Mouse (Mus musculus): ENCODE measurements around the gene Chd2.

Chd2 gene

GRCm38 (mm10) chr7:73561492-73562055 lies 19.9 kb upstream of the Chd2 start:
- DNase-seq, result no peak

DNA sequence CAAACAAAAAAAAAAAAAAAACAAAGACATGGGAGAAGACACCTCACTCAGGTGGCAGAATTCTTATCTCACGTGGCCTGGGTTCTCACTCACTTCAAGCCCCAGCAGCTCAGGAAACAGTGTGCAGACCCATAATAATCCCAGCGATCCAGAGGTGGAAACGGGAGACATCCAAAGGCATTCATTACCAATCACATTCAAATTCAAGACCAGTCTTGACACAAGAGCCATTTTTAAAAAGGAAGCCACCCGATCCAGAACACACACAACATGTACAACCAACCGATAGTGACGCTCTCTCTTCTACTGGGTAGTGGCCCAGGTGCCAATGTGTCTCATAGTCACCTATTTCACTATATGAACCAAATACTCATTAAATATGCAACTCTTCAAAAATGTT lies 19.2 kb upstream of the Chd2 start:
- DNase-seq, result no peak

- no peak for DNase-seq
Measured at GRCm38 (mm10) chr7:73559853-73560190, 18.2 kb upstream of the Chd2 start.

- no peak for DNase-seq
Measured at GRCm38 (mm10) chr7:73559170-73559852, 17.7 kb upstream of the Chd2 start.

GRCm38 (mm10) chr7:73558293-73559169 lies 16.9 kb upstream of the Chd2 start:
- DNase-seq, result peak; percentile 97

DNA sequence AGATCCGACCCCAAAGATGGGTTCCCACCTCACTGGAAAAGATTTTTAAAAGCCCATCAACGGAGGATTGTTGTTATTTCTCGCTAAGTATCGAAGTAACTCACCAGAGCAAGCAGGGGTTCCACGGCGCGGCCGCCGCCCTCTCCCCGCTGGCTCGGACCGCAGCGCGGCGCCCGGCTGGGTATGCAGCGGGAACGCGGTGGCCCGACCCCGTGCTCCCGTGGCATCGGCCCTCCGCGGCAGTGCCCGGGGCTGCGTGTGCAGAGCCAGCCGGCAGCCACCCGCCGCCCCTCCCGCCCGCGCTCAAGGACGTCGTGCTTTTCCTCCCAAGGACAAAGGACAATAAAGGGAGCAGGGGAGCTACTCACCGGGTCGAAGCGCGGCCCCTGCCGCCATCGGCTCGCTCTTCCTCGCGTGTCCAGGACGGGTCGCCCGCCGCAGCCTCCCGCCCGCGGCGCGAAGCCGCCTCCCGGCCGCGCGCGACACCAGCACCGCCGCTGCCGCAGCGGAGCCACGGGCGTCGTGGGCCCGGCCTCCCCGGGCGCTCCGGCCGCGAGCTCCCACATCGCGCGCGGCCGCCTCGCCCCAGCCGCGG lies 16.1 kb upstream of the Chd2 start:
- peak; percentile 73 for DNase-seq

DNA sequence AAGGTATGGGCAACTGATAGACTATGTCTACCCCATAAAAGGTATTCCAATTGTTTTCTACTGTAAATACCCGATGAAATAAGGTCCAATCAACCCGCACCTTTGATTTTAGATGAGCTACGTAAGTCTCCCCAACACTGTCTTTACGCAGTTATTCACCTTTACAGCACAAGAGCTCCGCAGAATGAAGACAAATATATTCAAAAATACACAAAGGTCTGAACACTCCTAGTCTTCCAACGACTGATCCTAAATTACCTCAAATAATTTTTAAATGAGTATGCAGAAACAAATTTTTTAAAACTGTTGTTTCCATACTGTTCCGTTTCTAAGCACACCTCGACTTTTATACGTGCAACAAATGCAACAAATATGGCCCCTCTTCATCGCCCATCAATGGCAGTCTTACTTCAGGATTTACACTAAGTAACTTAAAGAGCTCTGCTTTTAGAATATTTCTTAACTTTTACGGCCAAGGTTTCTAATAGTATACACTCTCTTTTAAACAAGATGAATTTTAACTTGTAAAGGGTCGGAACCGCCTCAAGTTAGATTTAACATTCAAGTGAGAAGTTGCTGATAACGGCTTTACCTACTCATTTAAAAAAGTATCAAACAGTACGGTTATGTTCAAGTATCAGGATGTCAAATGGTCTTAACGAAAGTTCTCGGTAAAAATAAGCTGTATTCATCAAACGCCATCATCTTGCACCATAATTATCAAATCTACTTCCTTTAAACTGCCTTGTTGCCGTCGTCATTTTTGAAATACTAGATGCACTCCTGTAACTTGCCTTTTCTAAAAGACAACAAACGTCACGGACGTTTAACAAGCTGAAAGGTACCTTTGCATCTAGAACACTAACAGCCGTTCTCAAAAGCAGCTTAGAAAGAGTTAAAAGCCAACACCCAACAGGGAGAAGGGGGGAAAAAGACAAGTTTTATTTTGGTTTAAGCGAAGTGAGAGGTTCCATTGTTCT lies 15.3 kb upstream of the Chd2 start:
- no peak for DNase-seq

GRCm38 (mm10) chr7:73555918-73556580 lies 14.4 kb upstream of the Chd2 start:
- no peak for DNase-seq

DNA sequence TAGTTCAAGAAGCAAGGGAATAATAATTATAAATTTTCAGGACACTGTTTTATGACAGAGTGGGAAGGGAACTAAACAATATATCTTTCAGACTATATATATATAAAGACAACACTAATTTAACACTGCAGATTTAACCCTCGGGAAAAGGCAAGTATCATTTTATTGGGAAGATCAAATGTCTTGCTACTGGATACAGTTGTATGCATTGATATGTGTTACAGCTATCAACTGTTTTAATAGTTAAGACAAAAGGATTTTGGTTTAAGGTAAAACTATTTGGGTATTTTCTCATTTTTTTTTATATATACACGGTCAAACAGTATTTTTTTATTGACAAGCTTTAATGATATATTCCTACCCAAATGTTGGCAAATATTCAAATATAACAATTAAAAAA lies 13.2 kb upstream of the Chd2 start:
- DNase-seq, result no peak

GRCm38 (mm10) chr7:73553160-73553559 lies 11.5 kb upstream of the Chd2 start:
- no peak for DNase-seq

GRCm38 (mm10) chr7:73552054-73552750 lies 10.6 kb upstream of the Chd2 start:
- no peak for DNase-seq

- DNase-seq, result no peak
Measured at GRCm38 (mm10) chr7:73551370-73551769, 9.7 kb upstream of the Chd2 start.

- no peak for DNase-seq
Measured at GRCm38 (mm10) chr7:73548051-73548450, 6.4 kb upstream of the Chd2 start.

DNA sequence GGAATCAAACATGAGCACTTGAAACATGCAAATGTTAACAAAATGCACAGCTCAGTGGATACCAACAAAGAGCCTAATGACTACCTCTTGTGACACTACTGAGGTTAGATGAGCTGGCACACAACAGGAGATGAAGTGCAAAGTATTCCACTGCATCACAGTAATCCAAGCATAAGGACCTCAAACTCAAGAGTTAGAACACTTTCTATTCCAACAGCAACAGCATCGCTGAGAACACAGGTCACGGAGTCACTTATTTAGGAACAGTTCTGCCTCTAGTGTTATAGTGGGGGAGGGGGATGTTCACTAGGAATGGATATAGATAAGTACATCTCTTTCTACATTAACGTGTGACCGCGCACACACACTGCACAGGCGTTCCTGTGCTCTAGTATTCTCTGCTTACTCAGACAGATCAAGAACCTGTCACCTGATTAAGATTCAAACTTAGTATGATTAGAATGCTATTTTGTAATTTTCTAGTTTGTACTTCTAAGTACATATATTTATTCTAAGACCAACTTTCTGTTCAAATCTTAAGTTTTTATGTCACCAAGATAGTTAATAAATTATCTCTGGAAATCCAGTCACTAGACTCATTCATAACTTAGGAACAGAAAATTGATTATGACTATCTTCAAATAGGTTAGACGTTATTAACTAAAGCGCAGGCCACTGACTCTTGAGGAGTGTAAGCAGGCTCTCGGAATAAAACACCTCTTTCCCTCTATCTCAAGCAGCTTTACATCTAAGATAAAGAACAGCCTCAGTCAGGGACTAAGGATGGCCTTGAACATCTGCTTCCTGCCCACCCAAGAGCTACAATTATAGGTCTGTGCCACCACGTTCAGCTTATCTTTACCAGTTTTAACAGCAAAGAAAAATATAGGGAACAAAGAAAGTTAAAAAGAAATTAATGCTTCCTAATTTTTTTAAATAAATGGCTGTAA lies 5.2 kb upstream of the Chd2 start:
- no peak for DNase-seq

DNA sequence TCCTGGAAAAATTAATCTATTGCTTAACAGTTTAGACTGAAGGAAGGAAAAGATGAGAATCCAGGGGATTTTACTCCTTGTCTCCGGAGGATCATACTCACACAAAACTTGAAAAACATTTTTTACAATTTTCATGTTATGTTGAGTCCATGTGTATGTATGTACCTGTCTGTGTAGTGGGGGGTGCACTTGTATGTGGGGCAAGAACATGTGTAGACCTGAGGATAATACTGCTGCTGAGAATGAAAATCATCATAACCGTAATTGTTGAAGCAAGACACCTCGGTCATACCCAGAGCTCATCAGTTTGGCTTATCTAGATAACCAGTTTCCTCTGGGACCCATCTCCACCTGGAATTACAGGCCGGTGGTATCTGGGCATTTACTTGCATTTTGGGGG lies 3.4 kb upstream of the Chd2 start:
- DNase-seq, result no peak

GRCm38 (mm10) chr7:73542131-73542853 lies 662 bp upstream of the Chd2 start:
- no peak for DNase-seq

DNA sequence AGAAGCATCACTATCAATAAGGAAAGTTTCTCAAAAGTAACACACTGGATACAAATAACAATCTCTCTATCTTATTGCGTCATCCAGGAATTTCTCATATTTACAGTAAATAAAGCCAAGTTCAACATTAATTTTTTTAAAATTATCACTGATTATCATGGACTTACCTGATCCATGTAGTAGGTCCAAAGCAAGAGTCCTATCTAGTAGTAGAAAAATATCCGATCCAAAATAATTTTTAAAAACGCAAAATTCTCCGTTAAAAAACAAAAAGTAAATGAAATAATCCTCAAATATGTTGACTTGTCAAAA lies 595 bp downstream of the Chd2 start:
- no peak for DNase-seq

DNA sequence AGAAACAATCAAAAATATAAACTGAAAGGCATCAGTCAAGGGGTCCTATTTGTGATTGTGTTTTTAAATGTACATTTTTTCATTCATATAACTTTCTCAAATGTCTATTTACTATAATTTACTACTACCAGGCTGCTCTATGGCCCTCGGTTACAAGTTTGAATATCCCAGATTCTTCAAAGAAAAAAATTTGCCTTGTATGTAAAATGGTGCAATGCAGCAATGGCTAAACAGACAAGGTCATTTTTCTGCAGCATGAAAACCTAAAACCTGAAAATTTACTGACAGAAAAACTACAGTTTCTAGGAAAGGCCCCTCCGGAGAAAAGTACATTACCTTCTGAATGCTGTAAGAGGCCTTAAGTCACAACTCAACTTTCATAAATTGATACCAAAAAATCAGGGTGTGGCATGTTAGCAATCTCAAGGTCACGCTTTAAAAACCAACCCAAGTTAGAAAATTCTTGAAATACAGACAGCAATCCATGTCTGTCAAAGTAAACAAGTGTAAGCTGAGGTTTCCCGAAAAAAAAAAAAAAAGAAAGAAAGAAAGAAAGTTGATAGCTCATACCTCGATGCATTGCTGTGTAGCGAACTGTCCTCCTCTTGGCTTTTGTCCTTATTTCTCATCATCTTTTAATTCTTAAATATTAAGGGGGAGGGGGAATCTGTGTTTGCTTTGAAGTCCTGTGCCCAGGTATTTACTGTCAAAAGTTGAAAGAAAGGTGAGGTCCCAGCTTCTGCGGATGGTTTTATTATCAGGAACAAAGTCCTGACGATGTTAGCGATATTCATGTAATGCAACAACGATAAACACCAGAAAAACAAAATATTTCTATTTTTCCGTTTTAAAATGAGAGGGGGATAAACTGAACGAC lies 1.2 kb downstream of the Chd2 start:
- no peak for DNase-seq
